Mouse (Mus musculus): Measurements from ENCODE around the gene H2-M10.1. TPM values are rescaled to one million over a fixed set of nuclear protein-coding genes. Genes with fewer than 3 reads are reported as not detected.
"Not testable (repeated sequence)": the region's sequence is repeated elsewhere in the genome, so short reads cannot be mapped to it uniquely, and the experiment has no call there.

Gene H2-M10.1
- not detected in 2 replicates for polyA plus RNA-seq (2015; fragmentation: Nextera tagmentation; extraction: Ambion mirVana)

DNA sequence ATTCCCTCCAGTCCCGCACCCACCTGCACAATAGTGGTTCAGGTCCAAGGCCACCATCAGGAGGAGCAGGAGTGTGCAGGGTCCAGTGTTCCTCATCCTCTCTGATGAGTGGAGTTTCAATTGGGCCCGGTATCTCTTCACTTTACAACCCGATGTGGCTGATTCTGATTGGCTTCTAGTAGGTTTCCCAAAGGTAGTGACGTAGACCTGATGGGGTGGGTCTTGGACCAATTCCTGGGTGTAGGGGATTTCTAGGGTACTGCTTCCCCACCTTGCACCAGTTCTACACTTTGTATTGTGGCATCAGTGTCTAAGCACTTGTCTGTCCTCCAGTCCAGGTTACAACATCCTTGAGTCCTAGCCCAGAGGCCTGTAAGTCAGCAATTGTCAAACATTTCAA lies at the start of gene H2-M10.1:
Gene H2-M10.1 (minus strand): TSS at position 101 of the 400 bp plus-strand sequence.
- H3K4me3 ChIP-seq (ENCODE audit: low read length) = no peak within 1 kb of the TSS
- no peaks in the 10 kb centered on the region for H3K9me3 ChIP-seq (ENCODE audit: control insufficient read depth, low read length)
- H3K36me3 ChIP-seq (ENCODE audit: control insufficient read depth, insufficient read depth, low read length) = no peaks in the 10 kb centered on the region
- H3K9ac ChIP-seq (ENCODE audit: low read depth, low read length) = no peak within 1 kb of the TSS
- no peak for ATAC-seq
- H3K27ac ChIP-seq (ENCODE audit: low read depth, low read length) = no peak within 1 kb of the TSS
- no peaks in the 10 kb centered on the region for H3K27me3 ChIP-seq (replicated peaks; ENCODE audit: control insufficient read depth, insufficient read depth, low read length)
- no peak within 1 kb of the TSS for H3K4me2 ChIP-seq (ENCODE audit: low read length)
- H3K4me1 ChIP-seq (ENCODE audit: control insufficient read depth, insufficient read depth, low read depth, low read length) = no peaks in the 10 kb centered on the region
- WGBS = 89% methylated on average over 4 of the region's 4 CpGs

DNA sequence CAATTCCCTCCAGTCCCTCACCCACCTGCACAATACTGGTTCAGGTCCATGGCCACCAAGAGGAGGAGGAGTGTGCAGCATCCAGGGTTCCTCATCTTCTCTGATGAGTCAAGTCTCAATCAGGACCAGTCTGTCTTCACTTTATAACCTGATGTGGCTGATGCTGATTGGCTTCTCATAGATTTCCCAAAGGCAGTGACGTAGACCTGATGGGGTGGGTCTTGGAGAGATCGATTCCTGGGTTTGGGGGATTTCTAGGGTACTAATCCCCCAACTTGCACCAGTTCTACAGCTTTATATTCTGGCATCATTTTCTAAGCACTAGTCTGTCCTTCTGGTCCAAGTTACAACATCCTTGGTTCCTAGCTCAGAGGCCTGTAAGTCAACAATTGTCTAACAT lies 42.4 kb upstream of the H2-M10.1 start, which contains the start of gene H2-M10.3:
Gene H2-M10.3 (minus strand): TSS at position 101 of the 400 bp plus-strand sequence.
- 95% methylated on average over 2 of the region's 2 CpGs for WGBS
- H3K4me2 ChIP-seq (ENCODE audit: low read length); H3K4me3 ChIP-seq (ENCODE audit: low read length); H3K27ac ChIP-seq (ENCODE audit: low read depth, low read length); H3K4me1 ChIP-seq (ENCODE audit: control insufficient read depth, insufficient read depth, low read depth, low read length); H3K36me3 ChIP-seq (ENCODE audit: control insufficient read depth, insufficient read depth, low read length); H3K9me3 ChIP-seq (ENCODE audit: control insufficient read depth, low read length); ATAC-seq; H3K9ac ChIP-seq (ENCODE audit: low read depth, low read length); H3K27me3 ChIP-seq (replicated peaks; ENCODE audit: control insufficient read depth, insufficient read depth, low read length): not testable (repeated sequence)

DNA sequence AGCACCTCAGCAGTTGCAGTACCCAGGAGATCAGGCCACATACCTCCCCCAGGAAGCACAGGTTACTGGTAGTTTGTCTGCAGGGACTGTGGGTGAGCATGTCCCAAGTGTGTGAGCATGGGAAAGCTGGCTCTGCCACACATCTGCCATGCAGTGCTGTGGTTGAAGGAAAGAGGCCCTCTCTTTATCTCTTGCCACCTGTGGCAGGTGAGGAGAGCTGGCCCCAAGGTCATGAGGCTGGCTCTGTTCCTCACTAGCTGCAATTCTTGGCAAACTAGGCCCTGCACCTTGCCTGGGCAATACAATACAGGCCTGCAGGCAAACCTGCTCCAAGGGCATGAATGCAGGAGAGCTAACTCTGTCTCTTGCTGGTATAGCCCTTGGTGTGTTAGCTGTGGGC lies 36.4 kb upstream of the H2-M10.1 start:
- not testable (repeated sequence) for H3K36me3 ChIP-seq (ENCODE audit: control insufficient read depth, insufficient read depth, low read length); H3K27me3 ChIP-seq (replicated peaks; ENCODE audit: control insufficient read depth, insufficient read depth, low read length); H3K4me2 ChIP-seq (ENCODE audit: low read length); H3K27ac ChIP-seq (ENCODE audit: low read depth, low read length); ATAC-seq; H3K9me3 ChIP-seq (ENCODE audit: control insufficient read depth, low read length); H3K4me3 ChIP-seq (ENCODE audit: low read length); H3K9ac ChIP-seq (ENCODE audit: low read depth, low read length); H3K4me1 ChIP-seq (ENCODE audit: control insufficient read depth, insufficient read depth, low read depth, low read length)

DNA sequence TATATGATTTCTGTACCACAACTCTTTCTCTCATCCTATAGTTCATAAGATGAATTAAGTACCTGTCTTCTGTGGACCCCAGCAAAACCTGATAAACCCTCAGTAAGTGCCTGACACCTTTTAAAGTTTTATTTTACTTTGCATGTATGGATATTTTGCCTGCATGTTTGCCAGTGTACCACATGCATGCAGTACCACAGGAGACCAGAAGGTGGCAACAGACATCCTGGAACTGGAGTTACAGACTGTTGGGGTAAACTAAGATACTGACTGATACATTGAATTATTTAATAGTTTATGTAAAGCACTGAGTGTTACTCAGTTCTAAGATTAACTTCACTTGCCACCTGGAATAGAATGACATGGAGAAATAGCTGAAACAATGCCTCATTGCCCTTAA lies 31.6 kb upstream of the H2-M10.1 start:
- not testable (repeated sequence) for H3K27ac ChIP-seq (ENCODE audit: low read depth, low read length); H3K36me3 ChIP-seq (ENCODE audit: control insufficient read depth, insufficient read depth, low read length); H3K9me3 ChIP-seq (ENCODE audit: control insufficient read depth, low read length); H3K9ac ChIP-seq (ENCODE audit: low read depth, low read length); H3K4me3 ChIP-seq (ENCODE audit: low read length); H3K4me2 ChIP-seq (ENCODE audit: low read length); H3K27me3 ChIP-seq (replicated peaks; ENCODE audit: control insufficient read depth, insufficient read depth, low read length); H3K4me1 ChIP-seq (ENCODE audit: control insufficient read depth, insufficient read depth, low read depth, low read length)
- ATAC-seq = 0 out of 2 replicates have a peak, but pooled peaks have one; percentile 56

DNA sequence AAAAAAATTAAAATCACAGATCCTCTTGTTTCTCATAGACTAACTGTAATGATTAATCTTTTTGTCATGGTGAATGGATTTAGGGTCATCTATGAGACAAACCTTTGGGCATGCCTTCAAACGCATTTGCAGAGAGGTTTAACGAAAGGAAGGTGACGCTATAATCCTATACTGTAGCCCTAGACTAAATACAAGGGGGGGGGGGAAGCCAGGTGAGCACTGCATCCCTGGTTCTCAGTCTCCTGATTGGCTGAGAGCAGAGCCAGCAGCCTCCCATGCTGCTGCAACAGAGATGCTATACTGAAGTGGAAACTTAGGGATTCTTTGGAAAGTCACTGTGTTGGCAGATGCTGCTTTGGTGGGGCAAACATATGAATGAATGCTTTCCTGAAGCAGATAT lies 29.8 kb upstream of the H2-M10.1 start:
- WGBS = 51% methylated on average over 3 of the region's 3 CpGs
- Histone ChIP-seq H3K4me3 (ENCODE audit: low read length) (no peak overlapping the region), H3K36me3 (ENCODE audit: control insufficient read depth, insufficient read depth, low read length) (no peaks in the 10 kb centered on the region), H3K4me1 (ENCODE audit: control insufficient read depth, insufficient read depth, low read depth, low read length) (no peaks in the 10 kb centered on the region), H3K9me3 (ENCODE audit: control insufficient read depth, low read length) (no peaks in the 10 kb centered on the region), H3K27me3 (replicated peaks; ENCODE audit: control insufficient read depth, insufficient read depth, low read length) (no peaks in the 10 kb centered on the region), H3K27ac (ENCODE audit: low read depth, low read length) (no peak overlapping the region), H3K4me2 (ENCODE audit: low read length) (no peak overlapping the region), H3K9ac (ENCODE audit: low read depth, low read length) (no peak overlapping the region)
- peak; percentile 63 for ATAC-seq

DNA sequence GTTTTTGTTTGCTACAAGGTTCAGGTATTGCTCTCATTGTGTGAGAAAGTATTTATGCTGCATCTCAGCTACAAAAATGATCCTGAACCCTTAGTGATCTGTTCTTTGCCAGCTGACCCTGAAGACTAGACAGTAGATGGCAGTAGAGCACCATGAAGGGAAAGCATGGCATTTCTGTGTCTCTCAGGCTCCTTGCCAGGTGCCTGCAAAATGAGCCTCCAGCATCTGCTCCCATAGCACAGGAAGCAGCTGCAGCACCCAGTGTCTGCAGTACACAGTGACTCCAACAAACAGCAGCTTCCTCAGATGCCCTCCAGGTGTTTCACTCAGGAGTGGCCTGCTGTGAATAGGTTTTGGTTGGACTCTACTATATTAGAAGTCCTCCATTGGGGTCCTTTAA lies 29.4 kb upstream of the H2-M10.1 start:
- not testable (repeated sequence) for H3K4me3 ChIP-seq (ENCODE audit: low read length); H3K4me2 ChIP-seq (ENCODE audit: low read length); H3K9ac ChIP-seq (ENCODE audit: low read depth, low read length); H3K36me3 ChIP-seq (ENCODE audit: control insufficient read depth, insufficient read depth, low read length); H3K4me1 ChIP-seq (ENCODE audit: control insufficient read depth, insufficient read depth, low read depth, low read length); H3K27me3 ChIP-seq (replicated peaks; ENCODE audit: control insufficient read depth, insufficient read depth, low read length); H3K9me3 ChIP-seq (ENCODE audit: control insufficient read depth, low read length); H3K27ac ChIP-seq (ENCODE audit: low read depth, low read length)
- peak; percentile 86 for ATAC-seq

DNA sequence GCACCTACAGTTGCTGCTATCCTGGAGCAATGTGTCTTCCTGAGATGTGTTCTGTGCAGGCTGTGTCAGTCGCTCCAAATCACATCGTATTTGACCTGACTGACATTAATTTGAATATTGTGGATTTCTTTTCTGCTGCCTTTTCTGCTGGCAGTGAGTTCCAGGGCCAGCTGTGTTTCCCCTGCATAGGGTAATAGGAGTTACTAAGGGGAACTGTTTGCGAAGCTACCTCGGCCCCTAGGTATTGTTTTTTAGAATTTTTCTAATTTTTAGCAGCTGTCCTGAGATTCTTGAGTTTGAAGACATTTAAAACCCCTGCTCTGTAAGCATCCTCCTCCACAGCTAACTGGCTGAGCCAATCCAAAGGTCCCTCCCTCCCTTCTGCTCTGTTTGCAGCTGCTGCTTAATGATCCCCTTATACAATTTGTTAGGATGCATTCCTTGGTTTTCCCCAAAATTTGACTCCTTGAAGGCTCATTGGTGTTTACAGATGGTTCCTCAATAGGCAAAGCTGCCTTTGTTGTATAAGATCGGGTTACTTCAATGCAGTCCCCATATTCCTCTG lies 10.2 kb downstream of the H2-M10.1 start:
- H3K27ac ChIP-seq (ENCODE audit: low read depth, low read length) = peak overlapping the region; percentile 92
- H3K4me3 ChIP-seq (ENCODE audit: low read length) = peak overlapping the region; percentile 47
- H3K27me3 ChIP-seq (replicated peaks; ENCODE audit: control insufficient read depth, insufficient read depth, low read length) = no peaks in the 10 kb centered on the region
- H3K36me3 ChIP-seq (ENCODE audit: control insufficient read depth, insufficient read depth, low read length) = no peaks in the 10 kb centered on the region
- 30% methylated on average over 5 of the region's 5 CpGs for WGBS
- peak overlapping the region; percentile 74 for H3K9ac ChIP-seq (ENCODE audit: low read depth, low read length)
- peak overlapping the region; percentile 66 for H3K4me2 ChIP-seq (ENCODE audit: low read length)
- no peaks in the 10 kb centered on the region for H3K4me1 ChIP-seq (ENCODE audit: control insufficient read depth, insufficient read depth, low read depth, low read length)
- H3K9me3 ChIP-seq (ENCODE audit: control insufficient read depth, low read length) = no peaks in the 10 kb centered on the region
- ATAC-seq = peak; percentile 69

DNA sequence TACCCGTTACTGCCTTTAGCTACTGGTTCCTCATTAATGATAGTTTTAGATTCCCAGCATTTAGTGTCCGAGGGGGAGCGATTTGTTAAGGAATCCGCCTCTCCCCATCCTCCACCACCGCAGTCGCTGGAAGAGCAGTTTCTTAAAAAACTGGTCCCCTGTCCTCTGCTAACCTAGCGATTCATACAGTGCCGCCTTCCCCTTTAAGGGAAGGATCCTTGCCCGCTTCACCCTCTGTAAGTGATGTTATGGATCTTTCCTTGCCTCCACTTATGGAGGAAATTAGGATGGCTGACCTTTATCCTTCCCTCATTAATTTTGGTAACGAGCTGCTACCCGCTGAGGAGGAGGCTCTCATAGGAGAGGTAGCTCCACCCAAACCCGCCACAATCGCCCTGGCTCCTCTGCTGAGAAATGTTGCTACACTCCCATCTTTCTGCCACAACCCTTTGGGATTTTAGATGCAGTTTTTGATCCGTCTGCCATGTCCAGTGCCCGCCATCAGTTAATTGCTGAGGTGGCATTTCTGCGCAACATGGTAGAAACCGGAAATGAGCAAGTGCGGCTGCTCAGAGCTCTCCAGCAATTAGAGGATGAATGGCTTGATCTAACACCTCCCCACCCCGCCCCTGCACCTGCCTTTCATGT lies 10.8 kb downstream of the H2-M10.1 start:
- WGBS = 0% methylated on average over 19 of the region's 19 CpGs
- no peaks in the 10 kb centered on the region for H3K9me3 ChIP-seq (ENCODE audit: control insufficient read depth, low read length)
- peak overlapping the region; percentile 66 for H3K4me2 ChIP-seq (ENCODE audit: low read length)
- no peaks in the 10 kb centered on the region for H3K4me1 ChIP-seq (ENCODE audit: control insufficient read depth, insufficient read depth, low read depth, low read length)
- H3K9ac ChIP-seq (ENCODE audit: low read depth, low read length) = peak overlapping the region; percentile 74
- peak overlapping the region; percentile 92 for H3K27ac ChIP-seq (ENCODE audit: low read depth, low read length)
- H3K36me3 ChIP-seq (ENCODE audit: control insufficient read depth, insufficient read depth, low read length) = no peaks in the 10 kb centered on the region
- peak overlapping the region; percentile 47 for H3K4me3 ChIP-seq (ENCODE audit: low read length)
- ATAC-seq = peak; percentile 97
- H3K27me3 ChIP-seq (replicated peaks; ENCODE audit: control insufficient read depth, insufficient read depth, low read length) = no peaks in the 10 kb centered on the region

DNA sequence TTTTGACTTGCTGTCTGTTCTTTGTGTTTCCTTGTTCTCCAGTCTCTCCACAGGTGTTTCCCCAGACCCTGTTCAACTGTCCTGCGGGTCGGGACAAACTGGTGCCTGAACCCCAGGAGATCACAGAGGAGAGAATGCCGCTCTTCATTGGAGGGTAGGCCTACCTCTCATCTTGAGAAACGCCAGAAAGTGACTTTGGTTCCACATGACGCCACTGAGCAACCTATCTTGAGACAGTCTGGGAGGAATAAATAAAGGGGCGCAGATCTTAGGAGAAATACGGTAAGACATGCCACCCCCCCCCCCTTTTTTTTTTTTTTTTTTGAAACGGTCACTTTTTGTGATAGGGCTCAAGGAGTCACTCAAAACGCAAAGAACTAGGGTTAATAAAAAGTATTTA lies 11.4 kb downstream of the H2-M10.1 start:
- ATAC-seq = peak; percentile 48; the same call in 1 of the 2 replicates
- Histone ChIP-seq H3K27ac (ENCODE audit: low read depth, low read length) (peak overlapping the region; percentile 92), H3K36me3 (ENCODE audit: control insufficient read depth, insufficient read depth, low read length) (no peaks in the 10 kb centered on the region), H3K4me1 (ENCODE audit: control insufficient read depth, insufficient read depth, low read depth, low read length) (no peaks in the 10 kb centered on the region), H3K4me3 (ENCODE audit: low read length) (peak overlapping the region; percentile 47), H3K27me3 (replicated peaks; ENCODE audit: control insufficient read depth, insufficient read depth, low read length) (no peaks in the 10 kb centered on the region), H3K9ac (ENCODE audit: low read depth, low read length) (peak overlapping the region; percentile 74), H3K9me3 (ENCODE audit: control insufficient read depth, low read length) (no peaks in the 10 kb centered on the region), H3K4me2 (ENCODE audit: low read length) (peak overlapping the region; percentile 66)
- WGBS = 3% methylated on average over 9 of the region's 9 CpGs

Data from hindbrain, embryonic 16.5 days (tissue).